Mouse (Mus musculus) retina, postnatal 1 day (tissue): ENCODE measurements around the gene Gm9639.
"Not testable (repeated sequence)": the region's sequence is repeated elsewhere in the genome, so short reads cannot be mapped to it uniquely, and the experiment has no call there.

Source experiments
- DNase-seq: peaks from one replicate; pipeline ENCODE4 v3.0.0-alpha.2; 2012

Gm9639 gene

GRCm38 (mm10) chr10:77752312-77752711 is 42.6 kb downstream of the Gm9639 start:
- DNase-seq: not testable (repeated sequence)

- not testable (repeated sequence) for DNase-seq
These were observed 43.6 kb downstream of the Gm9639 start, which contains the start of gene Gm9736 for GRCm38 (mm10) chr10:77751254-77751653. Gm9736 (minus strand) TSS chr10:77751354.

- peak; percentile 29 for DNase-seq
These were observed 44.2 kb downstream of the Gm9639 start for GRCm38 (mm10) chr10:77750686-77751085.
